Mouse (Mus musculus): ENCODE data around the gene Zbp1.

DNA sequence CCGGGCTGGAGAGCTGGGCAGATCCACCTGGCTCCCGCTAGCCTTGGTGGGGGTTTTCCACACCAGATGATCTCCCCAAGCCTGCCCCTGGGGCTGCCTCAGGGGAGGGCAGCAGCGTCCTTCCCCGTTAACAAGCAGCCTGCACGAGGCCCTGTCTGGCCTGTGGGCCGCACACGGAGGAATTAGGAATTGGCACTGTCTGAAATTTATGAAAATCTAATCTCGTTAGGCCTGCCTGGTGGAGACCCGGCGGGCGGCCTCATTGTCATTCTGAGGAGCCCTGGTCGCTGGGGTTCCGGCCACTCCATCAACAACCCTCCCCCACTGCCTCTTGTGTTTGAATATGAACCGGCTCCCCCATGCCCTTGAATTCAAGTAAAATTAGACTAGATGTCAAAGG lies 19.8 kb upstream of the Zbp1 start:
- TF ChIP-seq EP300 (IDR thresholded peaks at IDR 0.05; ENCODE audit: low read depth) = no peak
- no peak for TF ChIP-seq CTCF (IDR thresholded peaks at IDR 0.05; ENCODE audit: low read depth)

Data from liver, postnatal 0 days (tissue).